Mouse (Mus musculus) E14TG2a.4 (cell line): Measurements from ENCODE around the gene Dnaic2.
A peak's percentile ranks its signal among the peaks of the same experiment; 100 is the strongest.

ENCODE experiments used
- CTCF ChIP-seq: conservative IDR thresholded peaks from 2 replicates; pipeline ENCODE4 v1.5.1; 2014; ENCODE audit warnings: low read length
- NANOG ChIP-seq: IDR thresholded peaks from 2 replicates; pipeline ENCODE4 v1.6.1; 2014; ENCODE audit warnings: borderline replicate concordance, low read length, mixed read lengths
- POU5F1 ChIP-seq: IDR thresholded peaks from 2 replicates; pipeline ENCODE4 v1.6.1; 2014; ENCODE audit warnings: low read length, borderline replicate concordance

DNA sequence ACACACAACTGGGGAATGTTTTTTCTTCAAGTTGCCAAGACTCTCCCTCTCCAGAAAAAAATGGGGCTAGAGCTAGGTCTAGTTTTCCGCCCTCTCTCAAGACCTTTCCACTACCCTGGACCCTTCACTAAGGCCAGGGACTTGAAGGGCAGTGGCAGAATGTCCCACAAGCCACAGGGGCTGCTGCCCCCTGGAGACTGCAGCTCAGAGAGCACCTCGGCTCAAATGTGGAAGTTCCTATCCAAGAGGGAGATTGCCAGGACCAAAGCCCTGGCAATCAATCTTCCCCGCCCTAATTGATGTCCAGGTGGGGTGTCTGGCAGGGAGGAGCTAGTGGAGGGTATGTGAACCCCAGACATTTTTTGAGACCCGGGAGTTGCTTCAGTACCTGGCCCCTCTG lies 63.6 kb downstream of the Dnaic2 start:
- TF ChIP-seq CTCF = peak; percentile 19; the same call in 1 of the 2 replicates
- TF ChIP-seq NANOG = no peak
- TF ChIP-seq POU5F1 = no peak
